Mouse (Mus musculus) ovary, adult 10 weeks (tissue): ENCODE measurements around the gene Acot1. TPM values are rescaled to one million over a fixed set of nuclear protein-coding genes. Genes with fewer than 3 reads are reported as not detected.

Experiments
- polyA plus RNA-seq: library from polyadenylated mRNA; stranded (reverse); fragments of 350-450 nt; fragmentation: Illumina TruSeq; extraction: RNeasy Lipid Tissue Mini Kit (QIAGEN cat#74804); gene quantifications from one replicate; pipeline ENCODE4 v1.2.3, GENCODE M21; 2014

The Acot1 gene
- polyA plus RNA-seq, result 55.7 TPM

DNA sequence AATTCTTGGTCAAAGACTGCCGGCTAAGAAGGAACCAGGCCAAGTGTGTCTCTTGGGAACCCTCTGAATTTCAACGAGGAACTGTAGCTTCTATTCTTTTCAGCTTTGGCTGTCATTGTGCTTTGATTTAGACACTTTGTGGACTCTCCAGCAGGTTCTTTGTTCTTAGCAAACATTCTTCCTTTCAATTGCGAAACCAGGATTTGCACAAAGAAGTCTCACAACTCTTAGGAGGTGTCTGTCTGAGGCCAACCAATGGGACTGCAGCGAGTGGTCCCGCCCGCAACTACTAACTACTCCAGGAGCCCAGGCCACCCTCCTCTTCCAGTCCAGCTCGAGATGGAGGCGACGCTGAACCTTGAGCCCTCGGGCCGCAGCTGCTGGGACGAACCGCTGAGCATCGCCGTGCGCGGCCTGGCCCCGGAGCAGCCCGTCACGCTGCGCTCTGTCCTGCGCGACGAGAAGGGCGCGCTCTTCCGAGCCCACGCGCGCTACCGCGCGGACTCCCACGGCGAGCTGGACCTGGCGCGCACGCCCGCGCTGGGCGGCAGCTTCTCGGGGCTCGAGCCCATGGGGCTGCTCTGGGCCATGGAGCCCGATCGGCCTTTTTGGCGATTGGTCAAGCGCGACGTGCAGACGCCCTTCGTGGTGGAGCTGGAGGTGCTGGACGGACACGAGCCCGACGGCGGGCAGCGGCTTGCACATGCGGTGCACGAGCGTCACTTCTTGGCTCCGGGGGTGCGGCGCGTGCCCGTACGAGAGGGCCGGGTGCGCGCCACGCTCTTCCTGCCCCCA, at the start of gene Acot1:
Gene Acot1, plus strand, starts transcription at position 320 of the 795 bp plus-strand sequence.

DNA sequence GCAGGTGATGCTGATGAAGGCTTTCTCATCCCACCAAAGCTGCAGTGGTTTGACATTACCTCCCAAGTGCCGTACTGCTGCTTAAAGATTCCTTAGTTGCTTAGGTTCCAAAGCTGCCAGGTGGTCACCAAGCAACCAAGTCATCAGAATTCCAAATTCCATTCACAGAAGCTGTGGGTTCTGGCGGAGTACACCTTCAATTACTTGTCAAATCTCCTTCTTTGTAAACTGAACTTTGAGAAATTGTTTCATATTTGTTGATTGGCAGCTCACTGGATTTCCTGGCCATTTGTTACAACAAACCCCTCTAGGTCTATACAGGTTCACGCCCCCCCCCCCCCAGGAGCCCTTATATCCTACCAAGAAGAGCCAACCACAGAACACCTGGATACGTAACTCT, 24.5 kb upstream of the Acot1 start, which contains the start of gene Heatr4:
Gene Heatr4, minus strand, starts transcription at position 101 of the 400 bp plus-strand sequence.

GRCm38 (mm10) chr12:83987583-83988441, 21.5 kb upstream of the Acot1 start, which contains the start of gene Acot2:
Acot2 (plus strand) TSS chr12:83987861.

GRCm38 (mm10) chr12:84038241-84038640, 29.0 kb downstream of the Acot1 start, which contains the start of gene Acot4:
Acot4 (plus strand) TSS chr12:84038379.

GRCm38 (mm10) chr12:84038691-84039111, 29.4 kb downstream of the Acot1 start, which contains the start of gene Gm49366:
Gm49366 (plus strand) TSS chr12:84038935.

DNA sequence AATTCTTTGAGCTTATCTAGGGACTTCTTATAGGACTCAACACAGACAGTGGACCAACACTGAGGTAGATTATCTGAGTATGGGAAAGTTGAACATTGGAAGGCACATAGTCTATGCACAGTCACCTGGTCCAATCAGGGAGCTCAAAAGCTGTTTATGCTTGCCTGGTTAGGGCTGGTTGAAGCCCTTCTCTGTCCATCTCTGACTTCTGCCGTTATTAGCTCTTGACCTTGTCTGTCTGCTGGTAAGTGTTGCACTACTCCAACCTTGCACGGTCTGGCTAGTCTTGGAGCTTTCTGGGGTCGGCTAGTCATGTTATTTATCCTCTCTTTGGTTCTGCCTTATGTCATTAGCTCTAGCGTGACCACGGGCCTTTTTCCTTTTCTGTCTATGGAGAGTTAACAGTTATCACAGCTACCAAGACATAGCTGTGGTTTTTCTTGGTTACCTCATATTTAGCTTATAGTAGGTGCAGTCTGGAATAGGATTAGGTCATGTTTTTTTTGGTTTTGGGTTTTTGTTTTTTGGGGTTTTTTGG, 42.7 kb downstream of the Acot1 start, which contains the start of gene Acot3:
Gene Acot3, plus strand, starts transcription at position 208 of the 538 bp plus-strand sequence.

Other genes starting within 250 kb of the Acot1 start
- gene Papln, start 245.9 kb upstream of the Acot1 start, polyA plus RNA-seq, result 0.40 TPM
- gene Numb, start 87.6 kb upstream of the Acot1 start, polyA plus RNA-seq, result 20.8 TPM
- gene Riox1, start 58.9 kb upstream of the Acot1 start, polyA plus RNA-seq, result 2.6 TPM
- not detected for gene Heatr4, start 24.6 kb upstream of the Acot1 start, polyA plus RNA-seq
- gene Acot2, start 21.6 kb upstream of the Acot1 start, polyA plus RNA-seq, result 5.5 TPM
- 0.34 TPM for gene Acot4, start 28.9 kb downstream of the Acot1 start, polyA plus RNA-seq
- gene Gm49366, start 29.4 kb downstream of the Acot1 start, polyA plus RNA-seq, result not detected
- 0.88 TPM for gene Acot3, start 42.7 kb downstream of the Acot1 start, polyA plus RNA-seq
- not detected for gene Acot5, start 59.8 kb downstream of the Acot1 start, polyA plus RNA-seq
- 21.9 TPM for gene Acot6, start 91.2 kb downstream of the Acot1 start, polyA plus RNA-seq
- gene Dnal1, start 104.9 kb downstream of the Acot1 start, polyA plus RNA-seq, result 53.8 TPM
- gene Pnma1, start 139.0 kb downstream of the Acot1 start, polyA plus RNA-seq, result 0.31 TPM
- gene Elmsan1, start 209.4 kb downstream of the Acot1 start, polyA plus RNA-seq, result 11.2 TPM